Comparison of ENCODE assay signal across 8 mouse cellular contexts in genomic region chr1:74807551-74808071, GRCm38 (mm10). TPM values are rescaled to one million over a fixed set of nuclear protein-coding genes. Genes with fewer than 3 reads are reported as not detected.
DNase-seq lines count a peak whose midpoint lies in the region; ATAC-seq and TF ChIP-seq lines count a peak whose summit lies in the region.

No protein-coding gene starts in this region.

- H3K9ac ChIP-seq in liver, embryonic 12.5 days = no peak overlapping the region
- H3K9ac ChIP-seq in liver, embryonic 11.5 days (ENCODE audit: low read depth, low read length) = no peak overlapping the region
- H3K9ac ChIP-seq in embryonic facial prominence, embryonic 14.5 days (ENCODE audit: low read depth, low read length) = no peak overlapping the region
- H3K9ac ChIP-seq in intestine, postnatal 0 days (ENCODE audit: low read depth, low read length) = no peak overlapping the region
- no peak overlapping the region for H3K9ac ChIP-seq in stomach, embryonic 14.5 days (replicated peaks; ENCODE audit: low read depth, low read length)

- peak; percentile 13; the same call in 1 of the 2 replicates for ATAC-seq in liver, embryonic 12.5 days
- no peak for ATAC-seq in liver, embryonic 11.5 days (replicated peaks; ENCODE audit: low FRiP score)
- ATAC-seq in embryonic facial prominence, embryonic 14.5 days (ENCODE audit: low read depth) = peak; percentile 5
- ATAC-seq in intestine, postnatal 0 days = no peak
- peak; percentile 24; the same call in 1 of the 2 replicates for ATAC-seq in stomach, embryonic 14.5 days (ENCODE audit: insufficient number of reproducible peaks, insufficient read depth, low FRiP score, low read depth)
- no peak for ATAC-seq in CD4-positive, CD25-positive, alpha-beta regulatory T cell, adult 4 months

- no peak overlapping the region for H3K27ac ChIP-seq in liver, embryonic 12.5 days
- no peak overlapping the region for H3K27ac ChIP-seq in liver, embryonic 11.5 days (ENCODE audit: low read depth, low read length)
- peak overlapping the region; percentile 49 for H3K27ac ChIP-seq in embryonic facial prominence, embryonic 14.5 days (replicated peaks; ENCODE audit: low read depth, low read length)
- H3K27ac ChIP-seq in intestine, postnatal 0 days (ENCODE audit: low read depth, low read length) = no peak overlapping the region
- H3K27ac ChIP-seq in stomach, embryonic 14.5 days (ENCODE audit: low read length) = no peak overlapping the region

- DNase-seq in liver, embryonic 11.5 days (ENCODE audit: low spot score) = no peak
- peak; percentile 31 for DNase-seq in embryonic facial prominence, embryonic 14.5 days (ENCODE audit: low spot score)
- no peak for DNase-seq in lung, postnatal 14 days
- DNase-seq in cerebellum, postnatal 4 days (ENCODE audit: low spot score in 2 of 2) = no peak

- no peak for TF ChIP-seq CTCF in intestine, postnatal 0 days (IDR thresholded peaks at IDR 0.05; ENCODE audit: low read depth)

- H3K4me2 ChIP-seq in liver, embryonic 12.5 days = no peak overlapping the region
- H3K4me2 ChIP-seq in liver, embryonic 11.5 days = no peak overlapping the region
- peak overlapping the region; percentile 53 for H3K4me2 ChIP-seq in embryonic facial prominence, embryonic 14.5 days (ENCODE audit: low read depth, low read length)
- H3K4me2 ChIP-seq in intestine, postnatal 0 days (replicated peaks; ENCODE audit: low read depth) = no peak overlapping the region
- peak overlapping the region; percentile 28; the same call in 1 of the 2 replicates for H3K4me2 ChIP-seq in stomach, embryonic 14.5 days (replicated peaks; ENCODE audit: low read depth, low read length)

- H3K4me1 ChIP-seq in liver, embryonic 12.5 days = peaks cover 22% of the 10 kb centered on the region
- peaks cover 8% of the 10 kb centered on the region; the same call in 1 of the 2 replicates for H3K4me1 ChIP-seq in liver, embryonic 11.5 days (replicated peaks; ENCODE audit: control insufficient read depth, insufficient read depth, low read length)
- H3K4me1 ChIP-seq in embryonic facial prominence, embryonic 14.5 days (ENCODE audit: control insufficient read depth, insufficient read depth, low read length) = peaks cover 34% of the 10 kb centered on the region
- 0 out of 2 replicates have a peak, but pooled peaks cover 4% of the 10 kb centered on the region for H3K4me1 ChIP-seq in intestine, postnatal 0 days (replicated peaks; ENCODE audit: control insufficient read depth, insufficient read depth, low read length)
- H3K4me1 ChIP-seq in stomach, embryonic 14.5 days (ENCODE audit: control insufficient read depth, insufficient read depth, low read length) = peaks cover 25% of the 10 kb centered on the region; the same call in 1 of the 2 replicates

- H3K27me3 ChIP-seq in liver, embryonic 12.5 days (replicated peaks) = peaks cover 100% of the 10 kb centered on the region
- H3K27me3 ChIP-seq in liver, embryonic 11.5 days (replicated peaks; ENCODE audit: control insufficient read depth, insufficient read depth, low read length) = peaks cover 87% of the 10 kb centered on the region
- peaks cover 59% of the 10 kb centered on the region for H3K27me3 ChIP-seq in embryonic facial prominence, embryonic 14.5 days (replicated peaks; ENCODE audit: control insufficient read depth, insufficient read depth, low read length)
- peaks cover 75% of the 10 kb centered on the region for H3K27me3 ChIP-seq in intestine, postnatal 0 days (replicated peaks; ENCODE audit: control insufficient read depth, insufficient read depth, low read length)
- H3K27me3 ChIP-seq in stomach, embryonic 14.5 days (ENCODE audit: control insufficient read depth, insufficient read depth, low read length) = peaks cover 53% of the 10 kb centered on the region

- H3K4me3 ChIP-seq in liver, embryonic 12.5 days = no peak overlapping the region
- no peak overlapping the region for H3K4me3 ChIP-seq in liver, embryonic 11.5 days (ENCODE audit: low read depth, low read length)
- peak overlapping the region; percentile 22 for H3K4me3 ChIP-seq in embryonic facial prominence, embryonic 14.5 days (ENCODE audit: low read depth, low read length)
- peak overlapping the region; percentile 11; the same call in 1 of the 2 replicates for H3K4me3 ChIP-seq in intestine, postnatal 0 days (ENCODE audit: low read depth, low read length)
- no peak overlapping the region for H3K4me3 ChIP-seq in stomach, embryonic 14.5 days (ENCODE audit: low read depth, low read length)

- no peaks in the 10 kb centered on the region for H3K9me3 ChIP-seq in liver, embryonic 12.5 days (replicated peaks)
- no peaks in the 10 kb centered on the region for H3K9me3 ChIP-seq in liver, embryonic 11.5 days (ENCODE audit: control insufficient read depth, low read length)
- H3K9me3 ChIP-seq in embryonic facial prominence, embryonic 14.5 days (ENCODE audit: control insufficient read depth, low read length) = no peaks in the 10 kb centered on the region
- H3K9me3 ChIP-seq in intestine, postnatal 0 days (ENCODE audit: control insufficient read depth) = no peaks in the 10 kb centered on the region
- H3K9me3 ChIP-seq in stomach, embryonic 14.5 days (ENCODE audit: control insufficient read depth, low read depth, low read length) = no peaks in the 10 kb centered on the region

- WGBS in liver, embryonic 12.5 days (ENCODE audit: insufficient replicate concordance) = 10% methylated on average over 23 of the region's 23 CpGs
- 7% methylated on average over 23 of the region's 23 CpGs for WGBS in liver, embryonic 11.5 days
- 9% methylated on average over 18 of the region's 23 CpGs for WGBS in embryonic facial prominence, embryonic 14.5 days
- WGBS in intestine, postnatal 0 days = 9% methylated on average over 23 of the region's 23 CpGs
- 5% methylated on average over 23 of the region's 23 CpGs for WGBS in stomach, embryonic 14.5 days

- H3K36me3 ChIP-seq in liver, embryonic 12.5 days = no peaks in the 10 kb centered on the region
- no peaks in the 10 kb centered on the region for H3K36me3 ChIP-seq in liver, embryonic 11.5 days (ENCODE audit: control insufficient read depth, insufficient read depth, low read length)
- H3K36me3 ChIP-seq in embryonic facial prominence, embryonic 14.5 days (ENCODE audit: control insufficient read depth, insufficient read depth, low read length) = no peaks in the 10 kb centered on the region
- no peaks in the 10 kb centered on the region for H3K36me3 ChIP-seq in intestine, postnatal 0 days (ENCODE audit: control insufficient read depth, insufficient read depth)
- H3K36me3 ChIP-seq in stomach, embryonic 14.5 days (ENCODE audit: control insufficient read depth, insufficient read depth, low read length) = no peaks in the 10 kb centered on the region

RNA-seq across cellular contexts. Expression of gene Wnt10a, which starts 16.3 kb away (rescaled TPM):
- not detected in 2 replicates for polyA plus RNA-seq in liver, embryonic 12.5 days (2016; fragmentation: Nextera tagmentation; extraction: Ambion mirVana)
- polyA plus RNA-seq in liver, embryonic 11.5 days (2014; fragmentation: Nextera tagmentation; extraction: Ambion mirVana) = 0.10 and 0.22 TPM in 2 replicates
- polyA plus RNA-seq in embryonic facial prominence, embryonic 14.5 days (2014; fragmentation: Nextera tagmentation; extraction: Ambion mirVana) = 6.1 and 6.7 TPM in 2 replicates
- polyA plus RNA-seq in intestine, postnatal 0 days (2015; fragmentation: Nextera tagmentation; extraction: Ambion mirVana) = not detected in 2 replicates
- 2.0 and 3.1 TPM in 2 replicates for polyA plus RNA-seq in stomach, embryonic 14.5 days (2014; fragmentation: Nextera tagmentation; extraction: Ambion mirVana)
- under 1 TPM; 0.13 to 0.48 TPM for polyA plus RNA-seq in CD4-positive, CD25-positive, alpha-beta regulatory T cell, adult 4 months (2017; shearing (Covaris generic))

RNA-seq across cellular contexts. Expression of gene Wnt6, which starts 35.9 kb away (rescaled TPM):
- 0.13 and 0.86 TPM in 2 replicates for polyA plus RNA-seq in liver, embryonic 12.5 days (2016; fragmentation: Nextera tagmentation; extraction: Ambion mirVana)
- 1.5 and 2.4 TPM in 2 replicates for polyA plus RNA-seq in liver, embryonic 11.5 days (2014; fragmentation: Nextera tagmentation; extraction: Ambion mirVana)
- 16.1 and 23.1 TPM in 2 replicates for polyA plus RNA-seq in embryonic facial prominence, embryonic 14.5 days (2014; fragmentation: Nextera tagmentation; extraction: Ambion mirVana)
- 0.33 and 0.66 TPM in 2 replicates for polyA plus RNA-seq in intestine, postnatal 0 days (2015; fragmentation: Nextera tagmentation; extraction: Ambion mirVana)
- polyA plus RNA-seq in stomach, embryonic 14.5 days (2014; fragmentation: Nextera tagmentation; extraction: Ambion mirVana) = 0.97 and 1.9 TPM in 2 replicates
- not detected for polyA plus RNA-seq in CD4-positive, CD25-positive, alpha-beta regulatory T cell, adult 4 months (2017; shearing (Covaris generic))

RNA-seq across cellular contexts. Expression of gene Cdk5r2, which starts 47.1 kb away (rescaled TPM):
- polyA plus RNA-seq in liver, embryonic 12.5 days (2016; fragmentation: Nextera tagmentation; extraction: Ambion mirVana) = not detected in 2 replicates
- 0.35 and 0.36 TPM in 2 replicates for polyA plus RNA-seq in liver, embryonic 11.5 days (2014; fragmentation: Nextera tagmentation; extraction: Ambion mirVana)
- 0.60 and 0.79 TPM in 2 replicates for polyA plus RNA-seq in embryonic facial prominence, embryonic 14.5 days (2014; fragmentation: Nextera tagmentation; extraction: Ambion mirVana)
- polyA plus RNA-seq in intestine, postnatal 0 days (2015; fragmentation: Nextera tagmentation; extraction: Ambion mirVana) = 0.13 and 0.29 TPM in 2 replicates
- 0.33 and 0.46 TPM in 2 replicates for polyA plus RNA-seq in stomach, embryonic 14.5 days (2014; fragmentation: Nextera tagmentation; extraction: Ambion mirVana)
- not detected for polyA plus RNA-seq in CD4-positive, CD25-positive, alpha-beta regulatory T cell, adult 4 months (2017; shearing (Covaris generic))

RNA-seq across cellular contexts. Expression of gene Prkag3, which starts 58.6 kb away (rescaled TPM):
- 0.13 TPM in 1 of 2 replicates, not detected in the other for polyA plus RNA-seq in liver, embryonic 12.5 days (2016; fragmentation: Nextera tagmentation; extraction: Ambion mirVana)
- polyA plus RNA-seq in liver, embryonic 11.5 days (2014; fragmentation: Nextera tagmentation; extraction: Ambion mirVana) = not detected in 2 replicates
- 4.5 and 6.4 TPM in 2 replicates for polyA plus RNA-seq in embryonic facial prominence, embryonic 14.5 days (2014; fragmentation: Nextera tagmentation; extraction: Ambion mirVana)
- polyA plus RNA-seq in intestine, postnatal 0 days (2015; fragmentation: Nextera tagmentation; extraction: Ambion mirVana) = 0.08 and 0.09 TPM in 2 replicates
- 0.12 and 0.21 TPM in 2 replicates for polyA plus RNA-seq in stomach, embryonic 14.5 days (2014; fragmentation: Nextera tagmentation; extraction: Ambion mirVana)
- not detected for polyA plus RNA-seq in CD4-positive, CD25-positive, alpha-beta regulatory T cell, adult 4 months (2017; shearing (Covaris generic))

Comparison
In these comparisons a context has a peak if more than half of its experiments do, and no peak if none do; other contexts are left out.
1. ATAC-seq: peak in liver, embryonic 12.5 days (single experiment), embryonic facial prominence, embryonic 14.5 days (single experiment) and stomach, embryonic 14.5 days (single experiment); none in liver, embryonic 11.5 days (single experiment), intestine, postnatal 0 days (single experiment) and CD4-positive, CD25-positive, alpha-beta regulatory T cell, adult 4 months (single experiment).
2. H3K4me2 ChIP-seq: peak in embryonic facial prominence, embryonic 14.5 days (single experiment) and stomach, embryonic 14.5 days (single experiment); none in liver, embryonic 12.5 days (single experiment), liver, embryonic 11.5 days (single experiment) and intestine, postnatal 0 days (single experiment).
3. H3K4me3 ChIP-seq: peak in embryonic facial prominence, embryonic 14.5 days (single experiment) and intestine, postnatal 0 days (single experiment); none in liver, embryonic 12.5 days (single experiment), liver, embryonic 11.5 days (single experiment) and stomach, embryonic 14.5 days (single experiment).